Mouse (Mus musculus): ENCODE data around the gene Uroc1. TPM values are rescaled to one million over a fixed set of nuclear protein-coding genes. Genes with fewer than 3 reads are reported as not detected.
A peak's percentile ranks its signal among the peaks of the same experiment; 100 is the strongest.

The Uroc1 gene
- polyA plus RNA-seq (2015; fragmentation: Nextera tagmentation; extraction: Ambion mirVana): 0.04 TPM in 1 of 2 replicates, not detected in the other

DNA sequence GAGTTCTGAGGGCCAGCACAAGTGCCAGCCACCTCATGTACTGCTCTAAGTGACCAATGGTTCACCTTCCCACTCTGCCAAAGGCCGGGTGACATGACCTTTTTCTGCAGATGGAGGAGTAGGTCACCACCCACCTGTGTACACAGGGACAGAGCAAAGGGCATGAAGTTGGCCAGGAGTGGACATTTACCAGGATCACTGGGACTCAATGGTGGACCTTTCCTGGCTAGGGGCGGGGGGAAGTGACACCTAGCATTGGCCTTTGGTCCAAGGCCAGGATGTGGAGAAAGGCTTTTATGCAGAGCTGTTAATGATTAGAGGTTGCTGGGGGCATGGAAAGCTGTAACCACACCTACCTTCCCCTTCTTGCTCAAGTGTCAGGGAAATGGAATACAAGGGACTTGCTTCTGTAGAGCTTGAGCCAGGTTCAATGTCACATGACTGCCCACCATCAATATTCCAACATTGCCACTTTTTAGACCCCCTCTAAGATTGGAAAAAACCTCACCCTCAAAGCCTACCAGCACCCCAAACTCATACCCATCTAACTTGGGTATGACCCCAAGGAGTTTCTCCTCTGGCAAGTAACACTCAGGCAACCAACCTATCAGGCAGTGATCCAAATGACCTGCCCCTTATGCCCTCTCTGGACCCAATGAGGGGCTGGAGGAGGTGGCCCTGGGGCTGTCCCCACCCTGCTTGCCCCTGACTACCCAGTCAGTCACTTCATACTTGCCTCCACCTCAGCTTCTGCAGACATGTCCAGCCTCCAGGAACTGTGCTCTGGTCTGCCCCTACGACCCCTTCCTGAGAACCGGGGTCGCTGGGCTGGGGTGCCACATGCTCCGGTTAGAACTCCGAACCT is at the start of gene Uroc1:
Uroc1 (plus strand) TSS at position 724 of the 865 bp plus-strand sequence.
- Histone ChIP-seq H3K27ac (ENCODE audit: low read depth, low read length) (no peak within 1 kb of the TSS), H3K9me3 (ENCODE audit: control insufficient read depth, low read length) (no peaks in the 10 kb centered on the region), H3K9ac (ENCODE audit: low read depth, low read length) (no peak within 1 kb of the TSS), H3K27me3 (replicated peaks; ENCODE audit: control insufficient read depth, insufficient read depth, low read length) (no peaks in the 10 kb centered on the region), H3K36me3 (ENCODE audit: control insufficient read depth, insufficient read depth, low read length) (no peaks in the 10 kb centered on the region), H3K4me3 (ENCODE audit: low read length) (no peak within 1 kb of the TSS), H3K4me2 (ENCODE audit: low read length) (no peak within 1 kb of the TSS), H3K4me1 (ENCODE audit: control insufficient read depth, insufficient read depth, low read depth, low read length) (no peaks in the 10 kb centered on the region)
- 93% methylated on average over 7 of the region's 7 CpGs for WGBS
- ATAC-seq: no peak

DNA sequence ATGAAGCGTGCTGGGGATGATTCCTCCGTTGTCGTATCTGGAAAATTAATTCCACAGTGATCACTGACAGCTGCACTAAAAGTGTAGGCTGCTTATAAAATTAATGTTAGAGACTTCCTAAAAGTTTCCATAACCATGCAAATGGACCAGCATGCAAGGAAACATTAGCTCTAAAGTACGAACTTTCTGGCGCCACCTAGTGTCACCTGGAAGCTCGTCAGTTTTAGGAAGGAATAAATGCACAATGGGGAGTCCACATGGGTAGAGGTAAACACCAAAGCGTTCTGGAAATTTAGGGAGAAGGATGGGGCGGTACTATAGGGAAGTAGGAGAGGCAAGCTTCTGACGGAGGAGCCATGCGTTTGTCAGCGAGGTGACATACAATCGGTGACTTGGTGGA is 44.8 kb upstream of the Uroc1 start:
- 60% methylated on average over 12 of the region's 12 CpGs for WGBS
- Histone ChIP-seq H3K9ac (ENCODE audit: low read depth, low read length) (no peak overlapping the region), H3K4me2 (ENCODE audit: low read length) (no peak overlapping the region), H3K36me3 (ENCODE audit: control insufficient read depth, insufficient read depth, low read length) (no peaks in the 10 kb centered on the region), H3K27ac (ENCODE audit: low read depth, low read length) (no peak overlapping the region), H3K27me3 (replicated peaks; ENCODE audit: control insufficient read depth, insufficient read depth, low read length) (no peaks in the 10 kb centered on the region), H3K4me1 (ENCODE audit: control insufficient read depth, insufficient read depth, low read depth, low read length) (no peaks in the 10 kb centered on the region), H3K4me3 (ENCODE audit: low read length) (no peak overlapping the region), H3K9me3 (ENCODE audit: control insufficient read depth, low read length) (0 out of 2 replicates have a peak, but pooled peaks cover 3% of the 10 kb centered on the region)
- no peak for ATAC-seq

DNA sequence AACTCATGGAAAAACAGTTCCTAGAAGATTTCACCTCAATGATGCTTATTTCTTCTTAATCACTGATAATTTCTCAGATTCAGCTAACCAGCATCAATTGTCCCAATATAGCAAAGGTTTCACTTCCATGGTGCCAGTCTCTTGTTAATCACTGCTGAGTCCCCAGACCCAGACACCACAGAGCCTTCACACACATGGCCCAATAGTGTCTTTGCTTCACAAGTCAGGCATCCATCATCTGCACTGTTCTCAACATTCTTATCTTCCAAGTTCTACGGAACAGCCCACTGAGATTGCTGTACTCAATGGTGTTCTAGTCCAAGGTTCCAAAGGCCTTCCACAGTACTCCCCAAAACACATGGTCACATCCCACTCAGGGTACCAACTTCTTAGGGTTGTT is 32.2 kb upstream of the Uroc1 start, which contains the start of gene BC048671:
BC048671 (plus strand) TSS at position 301 of the 400 bp plus-strand sequence.
- no peaks in the 10 kb centered on the region for H3K9me3 ChIP-seq (ENCODE audit: control insufficient read depth, low read length)
- whole genome bisulfite sequencing: 100% methylated on average over 1 of the region's 1 CpGs
- H3K4me1 ChIP-seq (ENCODE audit: control insufficient read depth, insufficient read depth, low read depth, low read length): no peaks in the 10 kb centered on the region
- no peak within 1 kb of the TSS for H3K4me2 ChIP-seq (ENCODE audit: low read length)
- no peak within 1 kb of the TSS for H3K27ac ChIP-seq (ENCODE audit: low read depth, low read length)
- no peak for ATAC-seq
- no peak within 1 kb of the TSS for H3K4me3 ChIP-seq (ENCODE audit: low read length)
- no peaks in the 10 kb centered on the region for H3K27me3 ChIP-seq (replicated peaks; ENCODE audit: control insufficient read depth, insufficient read depth, low read length)
- no peak within 1 kb of the TSS for H3K9ac ChIP-seq (ENCODE audit: low read depth, low read length)
- H3K36me3 ChIP-seq (ENCODE audit: control insufficient read depth, insufficient read depth, low read length): no peaks in the 10 kb centered on the region

DNA sequence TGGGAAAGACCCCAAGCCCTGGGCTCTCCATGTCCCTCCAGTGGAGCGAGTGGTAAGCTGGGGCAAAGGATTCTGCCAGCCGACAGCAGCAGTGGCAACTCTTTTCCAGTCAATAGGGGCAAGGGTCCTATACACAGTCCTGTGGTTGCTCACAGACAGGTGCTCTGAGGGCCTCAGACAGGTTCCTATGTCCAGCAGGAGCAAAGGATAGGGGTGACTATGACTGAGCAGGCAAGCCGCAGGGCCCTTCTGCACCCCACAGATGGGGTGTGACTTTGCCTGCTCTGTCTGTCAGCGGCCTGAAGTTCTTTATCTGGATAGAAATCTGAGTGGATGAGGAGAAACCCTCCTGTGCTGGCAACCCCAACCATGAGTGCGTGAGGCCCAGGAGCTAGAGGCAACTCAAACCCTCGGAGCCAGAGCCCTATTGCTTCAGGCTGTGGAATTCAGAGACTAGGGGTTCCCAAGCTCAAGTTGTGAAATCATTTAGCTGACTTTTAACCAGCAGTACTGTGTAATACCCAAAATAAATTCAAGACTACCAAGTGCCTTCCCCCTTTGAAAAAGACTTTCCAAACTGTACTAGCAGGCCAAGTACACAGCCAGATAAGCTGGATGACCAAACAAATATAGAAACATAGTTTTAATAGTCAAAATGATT is 26.6 kb upstream of the Uroc1 start:
- WGBS: 80% methylated on average over 6 of the region's 6 CpGs
- H3K27me3 ChIP-seq (replicated peaks; ENCODE audit: control insufficient read depth, insufficient read depth, low read length): no peaks in the 10 kb centered on the region
- no peak overlapping the region for H3K4me3 ChIP-seq (ENCODE audit: low read length)
- no peak for ATAC-seq
- no peak overlapping the region for H3K9ac ChIP-seq (ENCODE audit: low read depth, low read length)
- no peaks in the 10 kb centered on the region for H3K36me3 ChIP-seq (ENCODE audit: control insufficient read depth, insufficient read depth, low read length)
- no peaks in the 10 kb centered on the region for H3K4me1 ChIP-seq (ENCODE audit: control insufficient read depth, insufficient read depth, low read depth, low read length)
- no peak overlapping the region for H3K27ac ChIP-seq (ENCODE audit: low read depth, low read length)
- no peak overlapping the region for H3K4me2 ChIP-seq (ENCODE audit: low read length)
- H3K9me3 ChIP-seq (ENCODE audit: control insufficient read depth, low read length): peaks cover 7% of the 10 kb centered on the region; the same call in 1 of the 2 replicates

DNA sequence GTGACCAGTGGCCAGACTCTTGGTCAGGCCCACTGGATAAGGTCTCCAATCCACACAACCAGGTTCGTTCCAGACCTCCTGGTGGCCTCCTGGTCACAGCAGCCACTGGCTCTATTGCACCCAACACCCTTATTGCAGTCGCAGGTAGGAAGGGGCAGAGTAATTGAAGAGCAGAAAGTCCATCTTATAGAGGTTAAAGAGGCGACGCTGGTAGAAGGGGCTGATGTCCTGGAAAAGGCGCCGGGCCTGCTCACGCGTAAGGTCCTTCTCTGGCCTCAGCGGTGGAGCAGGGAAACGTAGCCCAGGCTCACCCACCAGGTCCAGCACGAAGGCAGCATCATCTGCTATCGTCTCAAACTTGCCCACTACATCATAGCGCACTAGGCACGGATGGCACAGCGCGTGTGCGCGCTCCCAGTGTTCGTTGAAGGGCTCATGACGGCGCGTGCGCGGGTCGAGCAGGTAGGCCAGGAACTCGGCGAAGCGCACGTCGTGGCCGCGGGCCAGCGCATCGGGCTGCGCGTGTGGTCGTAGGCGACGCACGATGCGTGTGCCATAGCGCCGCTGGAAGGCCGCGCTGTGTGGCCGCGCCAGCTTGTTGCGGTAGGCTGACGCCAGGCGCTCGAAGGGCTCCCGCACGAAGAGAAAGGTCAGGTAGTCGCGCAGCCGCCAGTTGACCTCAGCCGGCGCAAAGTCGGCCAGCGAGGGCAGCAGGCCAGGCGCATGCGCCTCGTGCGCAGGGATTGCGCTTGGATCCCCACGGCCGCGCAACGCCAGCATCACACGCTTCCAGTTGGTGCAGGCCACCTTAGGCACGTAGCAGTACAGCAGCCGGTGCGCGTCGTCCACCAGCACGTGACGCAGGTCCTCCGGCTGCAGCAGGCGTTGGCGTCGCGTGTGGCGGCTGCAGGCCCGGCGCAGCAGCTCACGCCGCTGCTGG is 24.0 kb upstream of the Uroc1 start:
- no peak overlapping the region for H3K4me2 ChIP-seq (ENCODE audit: low read length)
- no peak overlapping the region for H3K9ac ChIP-seq (ENCODE audit: low read depth, low read length)
- H3K27ac ChIP-seq (ENCODE audit: low read depth, low read length): no peak overlapping the region
- ATAC-seq: no peak
- H3K9me3 ChIP-seq (ENCODE audit: control insufficient read depth, low read length): peaks cover 7% of the 10 kb centered on the region; the same call in 1 of the 2 replicates
- no peak overlapping the region for H3K4me3 ChIP-seq (ENCODE audit: low read length)
- H3K27me3 ChIP-seq (replicated peaks; ENCODE audit: control insufficient read depth, insufficient read depth, low read length): no peaks in the 10 kb centered on the region
- no peaks in the 10 kb centered on the region for H3K4me1 ChIP-seq (ENCODE audit: control insufficient read depth, insufficient read depth, low read depth, low read length)
- H3K36me3 ChIP-seq (ENCODE audit: control insufficient read depth, insufficient read depth, low read length): no peaks in the 10 kb centered on the region
- 88% methylated on average over 87 of the region's 87 CpGs for WGBS

DNA sequence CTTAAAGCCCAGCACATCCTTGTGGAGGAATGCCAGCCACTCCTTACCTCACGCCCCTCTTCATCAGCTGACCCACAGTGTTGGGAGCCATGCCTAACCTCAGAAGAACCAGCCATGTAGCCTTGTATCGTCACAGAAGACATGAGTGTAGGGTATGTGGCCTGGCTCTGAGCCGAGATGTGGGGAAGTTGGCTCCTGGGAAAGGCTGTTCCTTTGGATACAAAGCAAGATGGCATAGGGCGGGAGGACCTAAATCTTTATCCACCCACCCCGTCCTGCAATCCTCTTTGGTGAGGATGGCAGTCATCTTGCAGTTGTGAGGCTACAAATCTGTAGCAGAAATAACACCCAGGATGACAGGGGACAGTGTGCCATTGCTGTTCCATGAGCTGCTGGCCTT is 17.1 kb upstream of the Uroc1 start:
- Histone ChIP-seq H3K27me3 (replicated peaks; ENCODE audit: control insufficient read depth, insufficient read depth, low read length) (no peaks in the 10 kb centered on the region), H3K4me2 (ENCODE audit: low read length) (no peak overlapping the region), H3K4me1 (ENCODE audit: control insufficient read depth, insufficient read depth, low read depth, low read length) (no peaks in the 10 kb centered on the region), H3K9me3 (ENCODE audit: control insufficient read depth, low read length) (no peaks in the 10 kb centered on the region), H3K36me3 (ENCODE audit: control insufficient read depth, insufficient read depth, low read length) (no peaks in the 10 kb centered on the region), H3K27ac (ENCODE audit: low read depth, low read length) (no peak overlapping the region), H3K9ac (ENCODE audit: low read depth, low read length) (no peak overlapping the region), H3K4me3 (ENCODE audit: low read length) (no peak overlapping the region)
- 88% methylated on average over 5 of the region's 5 CpGs for WGBS
- no peak for ATAC-seq

DNA sequence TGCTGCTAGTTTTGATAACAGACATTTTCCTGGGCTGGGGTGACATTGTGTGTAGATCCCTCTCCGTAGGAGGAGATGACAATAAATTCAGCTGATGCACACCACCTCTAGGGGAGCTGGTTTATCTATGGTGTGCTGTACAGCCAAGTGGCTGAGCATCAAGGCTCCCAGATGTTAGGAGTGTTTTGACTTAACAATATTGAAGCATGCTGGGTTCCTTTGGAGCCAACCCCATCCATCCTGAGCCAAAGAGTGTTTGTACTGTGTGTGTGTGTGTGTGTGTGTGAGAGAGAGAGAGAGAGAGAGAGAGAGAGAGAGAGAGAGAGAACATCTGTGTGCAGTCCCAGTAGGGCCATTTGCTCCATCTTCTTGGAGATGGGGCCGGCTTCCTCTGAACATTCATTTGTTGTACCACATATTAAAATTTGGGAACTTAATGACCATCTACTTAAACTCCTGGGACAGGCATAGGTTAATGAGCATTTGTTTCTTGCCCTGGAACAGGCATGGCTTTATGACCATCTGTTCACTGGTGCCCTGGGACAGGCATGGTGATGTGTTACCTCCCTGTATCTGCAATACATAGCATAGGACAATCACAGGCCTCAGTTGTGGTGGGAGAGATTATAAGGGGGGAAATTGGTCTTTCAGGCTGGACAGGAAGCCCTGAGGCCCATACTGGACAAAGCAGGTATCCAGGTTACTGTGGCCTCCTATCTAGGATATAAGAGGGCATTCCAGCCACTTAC is 15.4 kb upstream of the Uroc1 start:
- no peak overlapping the region for H3K4me2 ChIP-seq (ENCODE audit: low read length)
- no peaks in the 10 kb centered on the region for H3K9me3 ChIP-seq (ENCODE audit: control insufficient read depth, low read length)
- H3K36me3 ChIP-seq (ENCODE audit: control insufficient read depth, insufficient read depth, low read length): no peaks in the 10 kb centered on the region
- H3K27me3 ChIP-seq (replicated peaks; ENCODE audit: control insufficient read depth, insufficient read depth, low read length): no peaks in the 10 kb centered on the region
- no peaks in the 10 kb centered on the region for H3K4me1 ChIP-seq (ENCODE audit: control insufficient read depth, insufficient read depth, low read depth, low read length)
- no peak overlapping the region for H3K4me3 ChIP-seq (ENCODE audit: low read length)
- WGBS: 67% methylated on average over 2 of the region's 2 CpGs
- H3K9ac ChIP-seq (ENCODE audit: low read depth, low read length): no peak overlapping the region
- H3K27ac ChIP-seq (ENCODE audit: low read depth, low read length): no peak overlapping the region
- peak; percentile 52; the same call in 1 of the 2 replicates for ATAC-seq

DNA sequence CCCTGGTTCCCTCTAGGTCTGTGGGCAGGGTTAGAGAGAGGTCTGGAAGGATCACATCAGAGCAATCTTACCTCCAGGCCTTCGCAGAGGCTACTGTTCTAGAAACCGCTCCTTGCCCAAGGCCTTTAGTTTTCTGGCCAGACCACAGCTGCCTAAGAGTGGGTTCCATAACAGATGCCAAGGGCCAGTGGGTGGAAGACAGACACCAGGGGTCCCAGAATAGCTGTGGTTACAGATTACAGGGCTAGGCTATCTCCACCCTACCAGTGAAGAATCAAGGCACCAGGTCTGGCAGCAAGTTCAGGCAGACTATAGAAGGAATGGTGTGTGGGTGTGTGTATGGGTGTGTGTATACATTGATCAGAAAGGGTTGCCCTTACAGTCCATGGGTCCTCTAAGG is 14.1 kb upstream of the Uroc1 start:
- 0 out of 2 replicates have a peak, but pooled peaks have one; percentile 38 for ATAC-seq
- Histone ChIP-seq H3K9me3 (ENCODE audit: control insufficient read depth, low read length) (no peaks in the 10 kb centered on the region), H3K9ac (ENCODE audit: low read depth, low read length) (no peak overlapping the region), H3K27ac (ENCODE audit: low read depth, low read length) (no peak overlapping the region), H3K4me2 (ENCODE audit: low read length) (no peak overlapping the region), H3K4me3 (ENCODE audit: low read length) (no peak overlapping the region), H3K36me3 (ENCODE audit: control insufficient read depth, insufficient read depth, low read length) (no peaks in the 10 kb centered on the region), H3K27me3 (replicated peaks; ENCODE audit: control insufficient read depth, insufficient read depth, low read length) (no peaks in the 10 kb centered on the region), H3K4me1 (ENCODE audit: control insufficient read depth, insufficient read depth, low read depth, low read length) (no peaks in the 10 kb centered on the region)
- WGBS: 100% methylated on average over 2 of the region's 2 CpGs
